Mouse (Mus musculus) neutrophil, adult 65 days (primary cell): Measurements from ENCODE around the gene Zkscan8. TPM values are rescaled to one million over a fixed set of nuclear protein-coding genes. Genes with fewer than 3 reads are reported as not detected.

Experiments used
- total RNA-seq: library from RNA; stranded (reverse); gene quantifications from 2 replicates; pipeline ENCODE4 v1.2.4, GENCODE M21; 2023

Gene Zkscan8
- total RNA-seq: 2.6 and 3.3 TPM in 2 replicates

DNA sequence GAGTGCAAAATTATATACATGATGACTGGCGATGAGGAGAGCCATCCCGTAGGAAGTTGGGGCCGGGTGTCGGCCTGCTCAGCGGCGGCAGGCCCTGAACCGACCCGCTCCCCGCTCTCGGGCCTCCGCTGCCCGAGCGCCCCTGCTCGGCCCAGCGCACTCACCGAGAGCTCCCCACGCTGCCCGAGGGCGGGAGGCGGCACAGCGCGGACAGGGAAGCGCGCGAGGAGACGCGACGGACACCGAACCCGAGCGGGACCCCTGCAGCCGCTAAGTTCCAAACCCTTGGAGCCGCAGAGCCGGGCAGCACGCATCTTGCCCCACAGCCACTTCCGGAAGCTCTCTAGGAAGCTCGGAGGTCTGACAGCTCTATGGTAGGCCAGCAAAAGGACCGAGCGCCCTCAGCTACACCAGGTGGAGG lies at the start of gene Zkscan8:
Gene Zkscan8, minus strand, starts transcription at position 340 of the 421 bp plus-strand sequence.

DNA sequence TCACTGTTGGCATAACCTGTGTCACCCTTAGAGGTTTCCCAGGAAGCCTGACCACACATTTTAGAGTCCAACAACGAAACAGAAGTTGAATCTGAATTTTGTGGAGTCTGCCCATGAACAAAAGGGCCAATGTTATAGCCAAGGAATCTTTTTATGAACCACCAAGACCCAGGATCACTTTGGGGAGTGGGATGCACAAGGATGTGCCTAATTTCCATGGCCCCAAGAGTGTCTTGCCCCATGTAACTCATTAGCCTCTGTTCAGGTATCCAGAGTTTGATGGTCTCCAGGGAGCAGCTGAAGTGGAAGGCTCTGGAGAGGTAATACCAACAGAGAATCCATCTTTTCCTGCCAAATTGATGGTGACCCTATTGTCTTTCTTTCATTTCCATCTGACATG lies 28.9 kb upstream of the Zkscan8 start, which contains the start of gene Olfr1535:
Gene Olfr1535, minus strand, starts transcription at position 101 of the 400 bp plus-strand sequence.

DNA sequence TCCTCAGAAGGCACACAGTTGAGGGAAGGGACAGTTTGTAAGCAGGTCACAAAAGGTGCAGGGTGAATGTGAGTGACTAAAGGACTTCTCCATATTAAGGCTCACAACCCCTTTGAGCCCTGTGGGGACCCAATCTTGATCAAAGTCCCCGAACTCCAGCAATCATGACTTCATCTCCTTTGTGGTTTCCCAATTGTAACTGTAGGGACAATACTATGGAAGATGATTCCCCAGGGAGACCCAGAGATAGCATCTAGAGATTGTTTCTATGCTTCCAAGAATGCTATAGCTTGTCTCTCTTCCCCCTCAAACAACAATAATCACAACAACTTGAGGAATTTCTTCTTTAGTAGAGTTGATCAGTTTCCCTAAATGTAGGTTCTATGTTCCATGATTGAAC lies 11.8 kb upstream of the Zkscan8 start, which contains the start of gene Olfr1366:
Gene Olfr1366, minus strand, starts transcription at position 101 of the 400 bp plus-strand sequence.

DNA sequence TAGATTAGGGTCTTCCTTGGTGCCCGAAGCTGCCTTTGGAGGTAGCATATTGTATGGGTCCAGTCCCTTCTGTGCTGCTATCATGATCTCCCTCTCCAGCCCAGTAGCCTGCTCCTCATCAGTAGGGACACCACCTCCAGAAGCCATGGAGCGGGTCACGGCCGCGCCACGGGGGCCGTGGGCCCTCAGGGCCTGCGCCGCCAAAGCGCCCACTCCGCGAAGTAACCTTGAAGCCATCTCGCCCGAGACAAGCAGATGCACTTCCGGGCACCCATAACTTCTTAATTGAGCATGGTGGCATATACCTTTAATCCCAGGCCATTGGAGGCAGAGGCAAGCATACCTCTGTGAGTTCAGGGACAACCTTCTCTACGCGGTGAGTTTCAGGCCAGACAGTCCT lies 29.7 kb downstream of the Zkscan8 start, which contains the start of gene Gm11273:
Gene Gm11273, minus strand, starts transcription at position 237 of the 400 bp plus-strand sequence.

DNA sequence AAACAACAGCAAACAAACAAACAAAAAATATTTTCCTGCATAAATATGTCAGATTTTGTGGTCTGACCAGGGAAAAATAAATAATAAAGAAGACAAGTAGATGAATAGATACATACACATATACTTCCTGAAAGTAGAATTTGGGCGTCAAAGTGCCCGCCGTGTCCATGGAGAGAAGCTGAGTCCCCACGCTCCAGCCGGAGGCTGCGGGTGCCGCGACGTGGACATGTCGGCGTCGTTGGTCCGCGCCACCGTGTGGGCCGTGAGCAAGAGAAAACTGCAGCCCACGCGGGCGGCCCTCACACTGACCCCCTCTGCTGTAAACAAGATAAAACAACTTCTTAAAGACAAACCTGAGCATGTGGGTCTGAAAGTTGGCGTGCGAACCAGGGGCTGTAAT lies 35.8 kb downstream of the Zkscan8 start, which contains the start of gene AK157302:
Gene AK157302, plus strand, starts transcription at position 144 of the 400 bp plus-strand sequence.

DNA sequence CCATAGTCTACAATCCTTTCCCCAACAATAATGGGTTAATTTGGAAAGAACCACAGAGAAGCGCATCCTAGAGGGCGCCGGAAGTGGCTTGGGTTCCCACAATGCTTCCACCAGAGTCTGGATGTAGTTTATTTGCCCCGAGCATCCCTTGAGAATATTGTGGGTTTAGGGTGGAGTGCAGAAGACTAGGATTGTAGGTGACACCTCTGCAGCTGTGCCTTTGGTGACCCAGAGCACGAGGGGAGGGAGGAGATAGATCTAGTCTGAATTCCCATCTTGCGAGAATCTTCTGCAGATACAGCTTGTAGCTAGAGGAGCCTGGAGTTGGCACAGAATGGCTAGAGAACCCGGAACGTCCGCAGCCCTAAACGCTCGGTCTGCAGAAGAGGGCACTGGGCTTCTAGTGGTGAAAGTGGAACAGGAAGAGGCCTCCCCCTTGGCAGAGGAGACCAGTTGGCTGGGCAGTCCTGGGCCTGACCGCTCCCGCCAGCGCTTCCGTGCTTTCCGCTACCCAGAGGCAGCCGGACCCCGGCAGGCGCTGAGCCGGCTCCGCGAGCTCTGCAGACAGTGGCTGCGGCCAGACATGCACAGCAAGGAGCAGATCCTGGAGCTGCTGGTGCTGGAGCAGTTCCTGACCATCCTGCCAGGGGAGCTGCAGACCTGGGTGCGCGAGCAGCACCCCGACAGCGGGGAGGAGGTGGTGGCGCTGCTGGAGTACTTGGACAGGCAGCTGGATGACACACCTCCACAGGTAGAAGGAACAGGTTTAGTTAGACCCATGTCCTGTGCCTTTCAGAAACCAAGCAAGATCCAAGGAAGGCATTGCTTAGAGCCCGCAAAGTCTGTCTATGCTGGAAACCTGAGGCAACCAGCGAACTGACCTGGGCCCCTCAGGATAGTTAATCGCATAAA lies 51.9 kb downstream of the Zkscan8 start, which contains the start of the genes Zkscan4 and Gm10065:
Gene Zkscan4, plus strand, starts transcription at position 149 of the 912 bp plus-strand sequence.
Gene Gm10065, minus strand, starts transcription at position 683 of the 912 bp plus-strand sequence.

DNA sequence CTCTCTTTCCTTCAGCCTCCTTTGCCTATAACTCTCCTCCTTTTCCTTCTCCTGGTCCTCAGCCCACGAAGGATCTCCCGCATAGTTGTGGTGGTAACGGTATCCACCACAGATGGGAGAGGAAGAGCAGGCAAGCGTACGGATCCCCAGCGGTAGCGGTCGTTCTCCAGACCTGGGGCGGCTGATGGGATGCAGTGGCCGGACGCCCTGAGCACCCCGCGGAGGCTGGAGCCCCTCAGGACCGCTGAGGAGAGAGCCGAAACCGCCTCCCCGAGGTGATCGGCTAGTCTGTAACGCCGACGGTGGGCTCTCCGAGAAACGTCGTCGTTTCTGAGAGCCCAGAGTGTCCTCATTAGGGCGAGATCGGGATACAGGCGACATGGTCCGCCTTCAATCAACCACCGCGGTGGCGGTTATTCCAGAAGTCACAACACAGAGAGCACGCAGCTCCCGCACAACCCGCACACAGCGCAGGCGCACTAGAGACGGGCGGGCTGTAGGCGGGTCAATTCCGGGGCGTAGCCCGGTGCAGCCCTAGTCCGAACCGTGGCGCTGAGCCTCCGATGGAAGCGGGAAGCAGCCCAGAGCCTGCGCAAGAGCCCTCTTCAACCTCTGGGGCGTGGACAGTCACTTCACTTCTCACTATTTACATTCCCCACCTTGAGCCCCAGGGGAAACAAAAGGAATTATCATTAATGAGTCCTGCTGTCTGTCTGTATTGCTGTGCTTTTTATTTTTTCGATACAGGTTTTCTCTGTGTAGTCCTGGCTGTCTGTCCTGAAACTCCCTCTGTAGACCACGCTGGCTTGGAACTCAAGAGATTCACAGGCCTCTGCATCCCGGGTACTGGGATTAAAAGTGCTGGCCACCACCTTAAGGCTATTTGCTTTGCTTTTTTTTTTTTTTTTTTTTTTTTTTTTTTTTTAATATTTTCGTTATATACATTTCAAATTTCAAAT lies 62.6 kb downstream of the Zkscan8 start, which contains the start of gene Nkapl:
Gene Nkapl, minus strand, starts transcription at position 449 of the 959 bp plus-strand sequence.

Other genes starting within 250 kb of the Zkscan8 start
- not detected in 2 replicates for gene Gpx5, start 238.4 kb downstream of the Zkscan8 start, total RNA-seq
- gene Gpx6, start 219.0 kb downstream of the Zkscan8 start, total RNA-seq: not detected in 2 replicates
- gene Olfr1367, start 184.2 kb downstream of the Zkscan8 start, total RNA-seq: not detected in 2 replicates
- gene Zscan12, start 168.3 kb downstream of the Zkscan8 start, total RNA-seq: 1.3 and 2.0 TPM in 2 replicates
- 20.2 and 21.4 TPM in 2 replicates for gene Zkscan3, start 128.4 kb downstream of the Zkscan8 start, total RNA-seq
- gene Pgbd1, start 90.1 kb downstream of the Zkscan8 start, total RNA-seq: 0.44 TPM in 1 of 2 replicates, not detected in the other
- gene Zscan26, start 77.4 kb downstream of the Zkscan8 start, total RNA-seq: 5.4 and 6.6 TPM in 2 replicates
- not detected in 2 replicates for gene Nkapl, start 62.6 kb downstream of the Zkscan8 start, total RNA-seq
- gene Zkscan4, start 52.2 kb downstream of the Zkscan8 start, total RNA-seq: not detected in 2 replicates
- gene Gm10065, start 51.7 kb downstream of the Zkscan8 start, total RNA-seq: not detected in 2 replicates
- gene AK157302, start 35.9 kb downstream of the Zkscan8 start, total RNA-seq: 4.7 and 5.3 TPM in 2 replicates
- gene Gm11273, start 29.7 kb downstream of the Zkscan8 start, total RNA-seq: 9.1 and 10.0 TPM in 2 replicates
- not detected in 2 replicates for gene Olfr1366, start 11.7 kb upstream of the Zkscan8 start, total RNA-seq
- gene Olfr1535, start 28.8 kb upstream of the Zkscan8 start, total RNA-seq: not detected in 2 replicates
- not detected in 2 replicates for gene Olfr1364, start 50.6 kb upstream of the Zkscan8 start, total RNA-seq
- gene Olfr1362, start 82.9 kb upstream of the Zkscan8 start, total RNA-seq: not detected in 2 replicates
- not detected in 2 replicates for gene Olfr11, start 111.4 kb upstream of the Zkscan8 start, total RNA-seq
- not detected in 2 replicates for gene Olfr1361, start 132.3 kb upstream of the Zkscan8 start, total RNA-seq
- gene Olfr1360, start 146.3 kb upstream of the Zkscan8 start, total RNA-seq: not detected in 2 replicates
- not detected in 2 replicates for gene Olfr1359, start 167.0 kb upstream of the Zkscan8 start, total RNA-seq
- 555 and 664 TPM in 2 replicates for gene Hist1h2bl, start 185.0 kb upstream of the Zkscan8 start, total RNA-seq
- gene Hist1h2ai, start 185.3 kb upstream of the Zkscan8 start, total RNA-seq: 246 and 285 TPM in 2 replicates
- gene Hist1h3h, start 186.5 kb upstream of the Zkscan8 start, total RNA-seq: 883 and 948 TPM in 2 replicates
- 134 and 170 TPM in 2 replicates for gene Hist1h2bm, start 190.9 kb upstream of the Zkscan8 start, total RNA-seq
- gene Hist1h4j, start 203.9 kb upstream of the Zkscan8 start, total RNA-seq: 66.9 and 93.4 TPM in 2 replicates
- gene Hist1h4k, start 219.4 kb upstream of the Zkscan8 start, total RNA-seq: 1,648 and 2,005 TPM in 2 replicates
- gene Hist1h2ak, start 222.7 kb upstream of the Zkscan8 start, total RNA-seq: 280 and 284 TPM in 2 replicates
- gene Hist1h2bn, start 223.0 kb upstream of the Zkscan8 start, total RNA-seq: 414 and 492 TPM in 2 replicates
- 343 and 349 TPM in 2 replicates for gene Hist1h1b, start 249.5 kb upstream of the Zkscan8 start, total RNA-seq